Mouse (Mus musculus) embryo, embryonic 10.5 days (tissue): ENCODE measurements around the gene Gnb5.
A peak's percentile ranks its signal among the peaks of the same experiment; 100 is the strongest.

Source experiments
- DNase-seq: peaks from one replicate; pipeline ENCODE4 v3.0.0-alpha.2; 2015; ENCODE audit warnings: low spot score

Gene Gnb5

DNA sequence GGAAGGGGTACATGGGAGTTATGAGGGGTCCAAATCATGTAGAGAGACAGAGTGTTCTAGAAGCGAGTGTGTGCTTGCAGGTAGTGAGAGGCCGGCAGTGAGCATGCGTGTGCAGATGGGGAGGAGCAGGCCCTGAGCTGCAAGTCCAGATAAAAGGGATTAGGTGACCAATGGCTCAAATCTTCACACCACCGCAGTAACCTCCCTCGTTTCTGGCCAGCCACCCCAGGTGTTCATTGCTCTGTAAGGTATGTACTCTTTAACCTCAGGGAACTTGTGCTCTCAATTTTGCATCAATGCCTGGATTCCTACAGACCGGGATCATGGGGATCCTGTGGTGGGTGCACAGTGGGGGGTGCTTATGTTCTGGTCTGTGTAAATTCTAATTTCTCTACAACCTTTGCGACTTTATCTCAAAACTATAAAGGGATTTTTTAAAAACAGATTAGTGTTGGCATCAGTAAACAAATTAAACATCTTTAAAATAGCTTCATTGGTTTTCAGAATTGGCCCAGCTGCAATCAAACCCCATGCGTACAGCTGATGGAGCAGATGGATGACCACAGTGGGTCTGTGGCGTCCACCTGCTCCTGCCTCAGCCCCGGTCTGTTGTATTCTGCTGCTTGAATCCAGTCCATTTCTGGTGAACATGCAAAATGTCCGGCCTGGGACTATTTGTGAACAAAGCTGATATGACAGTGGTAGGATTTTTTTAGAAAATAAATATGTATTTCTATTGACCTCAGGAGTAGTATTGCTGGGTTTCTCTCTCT, at the start of gene Gnb5:
Gnb5 (plus strand) TSS at position 163 of the 773 bp plus-strand sequence.
- DNase-seq = no peak

DNA sequence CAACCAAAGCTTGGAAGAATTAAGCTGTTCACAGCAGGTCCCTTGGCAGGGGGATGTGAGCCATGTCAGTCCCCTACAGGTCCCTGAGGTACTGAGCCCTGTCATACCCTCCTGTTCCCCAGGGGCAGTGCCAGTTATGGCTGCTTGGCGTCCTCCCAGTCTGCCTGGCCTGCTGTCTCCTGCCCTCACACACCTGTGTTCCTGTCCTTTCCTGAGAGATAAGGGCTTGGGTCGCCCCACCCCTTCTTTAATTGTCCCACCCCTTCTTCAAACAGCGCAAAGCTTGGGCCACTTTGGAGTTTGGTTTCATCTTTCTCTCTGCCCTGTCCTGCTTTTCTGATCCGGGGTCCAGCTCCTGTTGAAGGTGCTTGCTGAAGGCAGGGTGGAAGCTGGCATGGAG, 47.3 kb upstream of the Gnb5 start:
- no peak for DNase-seq

DNA sequence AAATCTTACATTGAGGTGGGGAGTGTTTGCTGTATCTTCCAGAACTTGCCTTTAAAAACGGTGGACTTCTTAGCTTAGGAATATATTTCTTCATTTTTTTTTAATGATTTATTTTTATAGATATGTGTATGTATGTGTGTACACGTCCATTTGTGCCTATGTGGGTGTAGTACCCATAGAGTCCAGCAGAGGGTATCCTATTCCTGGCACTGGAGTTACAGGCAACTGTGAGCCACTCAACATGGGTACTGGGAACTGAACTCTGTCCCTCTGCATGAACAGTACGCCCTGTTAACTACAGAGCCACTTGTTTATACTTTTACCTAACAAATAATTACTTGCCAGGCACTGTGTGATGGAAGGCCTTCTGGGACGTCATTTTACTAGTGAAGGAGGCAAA, 46.4 kb upstream of the Gnb5 start:
- DNase-seq = no peak

DNA sequence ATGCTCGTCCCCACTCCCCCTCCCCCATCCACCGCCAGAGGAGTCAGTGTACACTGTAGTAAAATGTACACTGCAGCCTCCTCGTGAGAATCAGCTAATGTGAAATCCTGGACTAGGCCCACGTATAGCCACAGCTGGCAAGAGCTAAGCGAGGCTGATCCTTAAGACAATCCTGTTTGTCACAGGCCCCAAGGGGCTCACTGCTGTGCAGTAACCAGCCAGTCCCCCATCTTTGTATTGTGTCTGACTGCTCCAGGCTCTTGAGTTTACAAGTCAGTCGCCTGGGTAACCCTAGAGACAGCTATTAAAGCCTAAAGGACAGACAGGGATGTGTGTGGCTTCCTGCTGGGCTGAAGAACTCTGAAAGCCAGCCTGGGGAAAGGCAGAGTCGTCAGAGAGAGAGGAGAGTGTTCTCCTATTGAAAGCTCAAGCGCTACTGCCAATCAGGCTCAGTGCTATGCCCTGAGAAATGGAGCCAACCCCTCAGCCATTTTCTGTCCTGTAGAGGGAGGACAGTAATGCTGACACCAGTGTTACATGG, 44.7 kb upstream of the Gnb5 start:
- DNase-seq = peak; percentile 78

DNA sequence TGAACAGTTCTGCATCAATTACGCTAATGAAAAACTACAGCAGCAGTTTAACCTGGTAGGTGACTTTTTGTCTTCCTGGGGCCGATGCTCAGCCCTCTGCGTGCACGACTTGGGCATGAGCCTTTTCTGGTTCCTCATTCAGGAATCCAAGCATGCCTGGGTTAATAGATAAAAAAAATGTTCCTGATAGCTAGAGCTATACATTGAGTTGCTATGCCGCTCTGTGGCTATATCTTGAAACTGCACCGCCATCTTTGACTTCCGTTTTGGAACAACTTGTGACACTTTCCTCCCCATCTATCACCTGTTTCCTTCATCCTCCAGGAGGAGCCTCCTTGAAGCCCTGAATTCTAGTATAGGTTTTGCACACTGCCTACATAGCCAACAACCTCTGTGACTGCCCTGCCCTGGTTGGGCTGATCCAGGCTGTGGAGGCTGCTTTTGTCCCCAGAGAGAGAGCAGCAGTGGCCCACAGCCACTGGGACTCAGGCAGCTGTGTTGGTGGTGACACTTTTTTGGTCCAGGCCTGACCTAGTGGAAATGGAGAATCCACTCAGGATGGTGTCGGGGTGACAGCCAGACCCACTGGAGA, 43.8 kb upstream of the Gnb5 start:
- peak; percentile 38 for DNase-seq

DNA sequence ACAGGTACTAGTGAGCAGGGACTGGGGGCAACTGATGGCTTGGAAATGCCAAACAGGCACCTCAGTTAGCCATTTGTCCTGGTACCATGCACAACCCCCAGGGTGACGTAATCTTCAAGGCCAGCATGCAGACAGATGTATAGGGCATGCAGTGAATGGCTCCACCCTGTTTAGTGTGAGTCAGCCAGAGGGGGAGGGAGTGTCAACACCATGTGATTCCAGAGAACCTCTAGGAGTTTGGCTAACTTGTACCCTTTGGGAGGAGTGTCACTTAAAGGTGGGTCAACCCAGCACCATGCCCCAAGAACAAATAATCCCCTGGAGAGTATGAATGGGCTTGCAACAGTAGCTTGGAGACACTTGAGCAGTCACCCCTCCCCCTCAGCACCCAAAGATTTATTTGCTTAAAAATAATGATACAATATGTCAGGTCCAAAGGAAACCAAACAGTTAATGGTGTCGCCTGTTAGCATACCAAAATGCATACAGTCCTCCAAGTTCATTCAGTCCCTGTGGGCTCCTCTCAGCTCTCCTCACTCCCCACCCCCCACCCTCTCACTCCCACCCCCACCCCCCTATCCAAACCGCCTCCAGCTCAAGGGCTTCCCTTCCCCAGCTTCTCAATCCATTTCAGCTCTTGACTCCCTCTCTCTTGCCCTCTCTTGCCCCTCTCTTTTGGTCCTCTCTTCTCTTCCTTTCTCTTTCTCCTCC, 41.9 kb upstream of the Gnb5 start:
- no peak for DNase-seq

DNA sequence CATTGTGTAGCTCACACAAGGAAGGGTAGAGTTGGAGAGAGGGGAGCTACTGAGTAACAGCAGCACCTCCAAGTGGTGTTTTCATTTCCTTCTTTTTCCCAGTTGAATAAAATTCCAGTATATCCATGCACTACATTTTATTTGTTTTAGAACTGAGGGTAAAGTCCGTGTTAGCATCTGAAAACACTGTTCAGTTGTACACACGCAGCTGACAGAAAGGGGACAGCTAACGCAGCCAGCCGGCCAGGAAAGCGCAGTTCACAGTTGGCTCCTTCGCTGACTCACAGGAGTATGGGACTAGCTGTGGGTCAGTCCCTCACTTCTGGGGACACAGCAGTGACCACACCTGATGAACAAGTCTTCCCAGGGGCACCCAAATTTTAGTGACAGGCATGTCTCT, 38.9 kb upstream of the Gnb5 start:
- no peak for DNase-seq

DNA sequence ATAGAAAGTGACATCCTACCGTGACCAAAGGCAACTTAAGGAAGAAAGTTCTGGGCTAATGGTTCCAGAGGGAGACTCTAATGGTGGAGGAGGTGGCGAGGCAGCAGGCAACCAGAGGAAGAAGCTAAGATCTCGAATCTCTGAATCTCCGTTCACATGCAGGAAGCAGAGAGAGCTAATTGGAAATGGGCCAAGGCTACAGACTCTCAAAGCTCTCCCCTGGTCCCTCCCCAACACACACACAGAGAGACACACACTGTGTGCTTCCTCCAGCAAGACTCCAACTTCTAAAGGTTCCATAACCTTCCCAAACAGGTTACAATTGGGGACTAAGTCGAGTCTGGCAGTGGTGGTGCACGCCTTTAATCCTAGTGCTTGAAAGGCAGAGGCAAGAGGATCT, 35.7 kb upstream of the Gnb5 start:
- no peak for DNase-seq

DNA sequence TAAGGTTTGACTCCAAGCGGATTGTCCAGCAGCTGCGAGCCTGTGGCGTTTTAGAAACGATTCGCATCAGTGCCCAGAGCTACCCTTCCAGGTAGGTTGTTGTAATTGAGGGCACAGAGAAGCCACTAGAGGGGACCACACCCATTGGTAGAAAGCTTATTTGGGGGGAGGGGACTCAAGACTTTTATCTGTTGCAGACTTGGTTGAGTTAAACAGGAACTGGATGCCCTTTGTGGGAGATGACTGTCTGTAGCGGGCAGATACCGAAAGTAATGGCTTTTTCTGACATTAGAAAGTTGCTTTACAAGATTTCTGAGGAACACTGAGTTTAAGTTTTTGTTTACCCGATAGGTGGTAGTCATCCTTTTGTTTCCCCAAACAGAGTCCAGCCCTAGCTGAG, 34.5 kb upstream of the Gnb5 start:
- DNase-seq = no peak

DNA sequence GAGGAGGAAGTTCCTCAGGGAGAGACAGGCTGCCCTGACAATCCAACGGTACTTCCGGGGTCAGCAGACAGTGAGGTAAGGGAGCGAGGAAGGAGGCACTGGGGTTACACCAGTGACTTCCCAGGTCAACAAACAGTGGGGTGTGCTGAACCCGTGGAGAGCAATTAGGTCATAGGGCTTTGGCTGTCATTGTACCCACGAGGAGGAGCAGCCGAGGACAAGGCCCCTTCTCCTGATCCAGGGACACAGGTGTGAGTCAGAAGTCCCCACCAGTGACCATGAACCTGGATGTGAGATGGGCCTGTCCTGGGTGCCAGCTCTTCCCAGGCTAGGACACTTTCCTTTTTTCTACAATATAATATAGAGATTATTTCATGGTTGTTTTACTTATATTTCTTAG, 32.4 kb upstream of the Gnb5 start:
- no peak for DNase-seq

DNA sequence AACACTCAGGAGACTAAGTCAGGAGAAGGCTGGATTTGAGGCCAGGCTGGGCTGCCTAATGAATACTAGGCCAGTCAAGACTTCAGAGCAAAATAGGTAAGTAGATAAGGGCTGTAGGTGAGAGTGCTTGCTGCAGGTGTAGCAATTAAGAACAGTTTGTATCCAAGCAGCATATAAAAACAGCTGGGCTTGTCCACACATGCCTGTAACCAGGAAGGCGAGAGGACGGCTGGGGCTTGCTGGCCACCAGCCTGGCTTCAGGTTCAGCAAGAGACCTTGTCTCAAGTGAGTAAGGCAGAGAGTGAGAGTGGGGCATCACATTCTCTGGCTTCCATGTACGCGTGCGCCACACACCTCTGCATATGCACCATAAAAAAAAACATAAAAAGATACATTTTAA, 31.6 kb upstream of the Gnb5 start:
- DNase-seq = no peak

DNA sequence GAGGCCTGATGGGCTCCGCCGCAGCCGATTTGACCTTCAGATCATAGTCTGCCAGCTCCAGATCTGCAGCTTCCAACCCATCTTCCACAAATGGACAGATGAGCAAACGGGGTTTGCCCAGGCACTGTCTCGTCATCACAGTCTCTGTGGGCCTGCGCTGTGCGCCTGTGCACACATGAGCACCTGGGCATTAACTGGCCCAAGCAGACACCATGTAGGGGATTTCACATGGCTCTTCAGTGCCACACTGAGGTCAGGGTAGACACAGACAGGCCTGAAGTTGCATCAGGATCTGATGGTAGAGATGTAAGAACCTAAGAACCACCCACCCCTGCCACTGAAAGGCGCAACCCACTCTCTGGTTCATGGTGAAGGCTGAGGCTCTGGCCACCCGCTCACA, 31.0 kb upstream of the Gnb5 start:
- no peak for DNase-seq

DNA sequence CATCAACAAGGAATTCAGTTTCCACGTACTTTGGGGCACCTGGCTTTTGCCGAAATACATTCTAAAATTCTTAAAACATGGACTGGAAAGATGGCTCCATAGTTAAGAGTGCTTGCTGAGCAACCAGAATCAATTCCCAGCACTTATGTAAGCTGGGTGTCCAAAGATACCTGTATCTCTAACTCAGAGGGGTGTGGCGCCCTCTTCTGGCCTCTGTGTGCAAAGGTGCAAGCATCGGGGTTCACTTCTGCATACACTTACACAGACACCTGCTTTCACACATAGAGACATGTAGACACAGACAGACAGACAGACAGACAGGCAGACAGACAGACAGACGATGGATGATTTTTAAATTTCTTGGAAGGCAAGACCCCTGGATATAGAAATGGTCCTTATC, 25.3 kb upstream of the Gnb5 start:
- peak; percentile 74 for DNase-seq

DNA sequence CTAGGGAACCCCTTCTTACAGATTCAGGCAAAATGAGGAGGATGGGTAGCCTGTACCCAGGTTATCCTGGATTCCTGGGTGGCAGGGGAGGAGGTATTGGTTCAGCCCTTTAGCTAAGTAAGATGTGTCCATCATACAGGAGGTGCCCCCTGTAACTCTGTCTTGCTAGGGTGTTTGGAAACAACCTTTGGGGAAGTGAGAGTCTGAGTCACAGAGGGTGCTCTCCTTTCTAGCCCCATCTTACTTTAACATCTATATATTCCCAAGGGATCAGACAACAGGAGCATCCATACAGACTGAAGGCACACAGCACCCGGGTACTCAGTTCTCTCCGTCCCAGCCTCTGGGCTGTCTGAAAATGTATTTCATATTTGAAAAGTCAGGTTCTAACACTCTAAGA, 23.9 kb upstream of the Gnb5 start:
- DNase-seq = no peak

DNA sequence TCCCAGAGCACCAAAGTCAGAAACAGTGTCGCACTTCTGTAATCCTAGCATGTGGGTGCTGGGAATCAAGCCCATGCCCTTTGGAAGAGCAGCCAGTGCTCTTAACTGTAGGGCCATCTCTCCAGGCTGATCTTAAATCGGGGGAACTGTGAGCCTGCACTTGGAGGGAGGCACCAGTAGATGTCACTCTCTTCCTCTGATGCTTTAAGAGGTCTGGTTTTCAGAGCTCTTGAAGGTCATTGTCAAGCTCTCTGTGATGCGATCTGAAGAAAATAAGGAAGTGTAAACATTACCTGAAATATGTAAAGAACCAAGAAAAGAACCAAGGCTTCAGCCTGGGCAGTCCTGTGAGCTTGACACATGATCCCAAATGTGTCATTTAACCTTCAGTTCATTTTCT, 23.3 kb upstream of the Gnb5 start:
- peak; percentile 83 for DNase-seq

DNA sequence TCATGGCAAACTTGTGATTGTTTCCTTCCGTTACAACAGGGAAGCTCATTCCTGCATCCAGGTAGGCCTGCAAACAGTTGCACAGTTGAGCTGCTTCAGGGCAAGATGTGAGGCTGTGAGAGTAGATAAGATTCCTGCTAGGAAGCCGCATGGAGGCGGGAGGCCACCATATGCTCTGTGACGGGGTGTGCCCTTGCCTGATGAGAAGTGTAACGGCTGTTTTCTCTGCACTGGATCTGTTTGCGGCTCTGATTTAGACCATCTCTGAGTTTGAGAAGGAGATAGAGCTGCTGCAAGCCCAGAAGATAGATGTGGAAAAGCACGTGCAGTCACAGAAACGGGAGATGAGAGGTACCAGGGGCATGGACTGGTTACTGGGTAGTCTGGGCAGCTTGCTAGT, 22.5 kb upstream of the Gnb5 start:
- DNase-seq = no peak

DNA sequence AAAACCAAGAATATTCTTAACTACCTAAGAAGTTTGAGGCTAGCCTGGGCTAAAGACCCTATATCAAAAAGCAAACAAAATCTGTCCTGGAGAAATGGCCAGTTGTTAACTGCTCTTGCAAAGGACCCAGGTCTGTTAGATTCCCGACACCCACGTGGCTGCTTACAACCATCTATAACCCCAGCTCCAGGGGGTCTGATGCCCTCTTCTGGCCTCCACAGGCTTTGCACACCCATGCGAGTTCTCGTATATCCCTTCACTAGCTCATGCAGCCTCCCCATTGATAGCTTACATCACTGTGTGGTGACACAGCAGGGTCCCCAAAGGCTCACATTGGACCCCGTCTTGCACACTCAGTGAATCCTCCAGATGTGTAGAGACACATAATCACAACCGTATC, 20.7 kb upstream of the Gnb5 start:
- DNase-seq = no peak

DNA sequence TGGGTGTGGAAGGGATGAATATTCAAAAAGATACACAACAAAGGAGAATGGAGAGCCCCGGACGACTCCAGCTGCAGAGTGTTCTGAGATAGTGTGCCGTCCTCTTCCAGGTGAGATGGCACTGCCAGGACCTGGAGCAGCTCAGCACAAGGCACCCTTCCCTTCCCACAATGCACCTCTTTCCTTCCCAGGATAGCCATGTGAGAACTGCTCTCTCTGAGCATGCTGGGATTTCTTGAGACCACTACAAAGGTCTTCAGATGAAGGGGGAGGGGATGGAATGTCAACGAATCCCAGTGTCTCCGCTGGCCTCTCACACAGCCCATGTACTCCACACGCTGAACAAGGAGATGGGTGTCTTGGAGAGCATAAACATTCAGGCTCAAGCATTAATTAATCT, 18.5 kb upstream of the Gnb5 start:
- DNase-seq = no peak

DNA sequence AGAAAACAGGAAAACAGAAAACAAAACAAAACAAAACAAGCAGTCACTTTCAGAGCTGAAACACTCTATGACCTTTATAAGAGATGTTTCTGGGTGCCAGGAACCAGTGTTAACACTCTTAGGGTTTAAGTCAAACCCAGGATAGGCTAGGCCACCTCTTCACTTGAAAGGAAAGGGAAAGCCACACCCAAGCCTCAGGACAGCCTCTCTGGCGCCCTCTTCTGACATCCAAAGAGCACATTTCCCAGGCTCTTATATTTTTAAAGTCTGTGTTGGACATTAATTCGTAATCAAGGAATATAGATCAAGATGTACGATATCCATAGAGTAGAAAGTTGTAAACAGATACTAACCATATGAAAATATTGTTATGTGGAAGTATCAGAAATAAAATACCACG, 16.5 kb upstream of the Gnb5 start:
- peak; percentile 39 for DNase-seq

DNA sequence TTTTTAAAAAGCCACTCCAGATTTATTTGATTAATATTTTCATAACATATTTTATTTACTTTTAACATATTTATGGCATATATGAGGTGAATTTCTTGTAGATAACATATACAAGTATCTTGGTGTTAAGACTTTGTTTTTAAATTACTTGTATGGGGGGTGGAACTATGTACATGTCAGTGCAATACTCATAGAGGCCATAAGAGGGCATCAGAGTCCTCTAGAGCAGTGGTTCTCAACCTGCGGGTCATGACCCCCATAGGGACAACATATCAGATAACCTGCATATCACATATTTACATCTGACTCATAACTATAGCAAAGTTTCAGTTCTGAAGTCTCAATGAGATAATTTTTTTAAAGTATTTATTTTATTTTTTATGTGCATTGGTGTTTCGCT, 6.7 kb upstream of the Gnb5 start:
- no peak for DNase-seq

DNA sequence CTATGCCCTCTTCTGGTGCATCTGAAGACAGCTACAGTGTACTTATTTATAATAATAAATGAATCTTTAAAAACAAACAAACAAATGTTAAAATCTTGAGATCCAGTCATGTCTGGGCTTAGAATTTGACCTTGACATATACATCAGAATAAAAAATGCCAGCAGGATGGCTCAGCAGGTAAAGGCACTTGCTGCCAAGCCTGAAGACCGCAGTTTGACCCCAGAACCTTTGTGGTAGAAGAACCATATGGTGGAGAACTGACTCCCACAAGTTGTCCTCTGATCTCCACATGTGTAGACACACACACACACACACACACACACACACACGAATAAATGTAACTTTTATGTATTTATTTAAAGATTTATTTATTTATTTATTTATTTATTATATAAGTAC, 3.1 kb upstream of the Gnb5 start:
- no peak for DNase-seq

DNA sequence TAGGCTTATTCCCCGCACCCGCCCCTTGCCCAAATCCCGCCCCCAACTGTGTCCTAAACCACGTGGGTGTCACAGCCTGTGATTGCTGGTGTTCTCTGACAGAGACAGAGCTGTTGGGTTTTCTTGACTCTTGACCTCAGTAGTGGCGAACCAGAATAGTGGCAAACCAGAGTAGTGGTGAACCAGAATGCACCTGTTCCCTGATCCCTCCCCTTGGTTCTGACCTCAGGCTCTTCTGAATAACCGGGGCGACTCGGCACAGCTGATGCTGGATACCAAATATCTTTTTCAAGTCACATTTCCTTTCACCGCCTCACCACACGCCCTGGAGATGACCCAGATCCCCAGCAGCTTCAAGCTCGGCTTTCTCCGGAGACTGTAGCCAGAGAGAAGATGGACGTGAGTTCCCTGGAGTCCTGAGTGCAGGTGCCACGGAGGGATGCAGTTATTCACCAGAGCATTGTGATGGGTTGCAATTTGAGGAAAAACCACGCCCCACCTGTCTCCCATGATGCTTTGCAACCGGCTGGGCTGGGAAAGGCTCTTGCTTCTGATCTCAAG, 2.3 kb upstream of the Gnb5 start:
- peak; percentile 26 for DNase-seq

DNA sequence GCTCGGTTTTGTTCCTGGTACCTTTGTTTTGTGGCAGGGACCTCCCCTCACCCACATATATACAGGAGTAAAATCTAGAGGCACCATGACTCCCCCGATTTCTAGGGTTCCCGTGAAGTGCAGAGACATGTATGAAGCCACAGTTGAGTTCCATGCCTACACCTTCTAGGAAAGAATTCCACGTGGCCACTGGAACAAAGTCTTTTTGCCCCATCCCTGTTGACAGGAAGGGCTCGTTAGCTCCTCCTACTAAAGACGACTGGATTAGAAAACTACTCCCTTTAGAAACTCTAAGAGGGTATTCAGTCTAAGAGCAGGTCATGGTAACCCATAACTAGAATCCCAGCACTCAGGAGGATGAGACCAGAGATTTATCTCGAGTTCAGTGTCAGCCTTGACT, 1.8 kb upstream of the Gnb5 start:
- no peak for DNase-seq
